Mouse (Mus musculus): ENCODE measurements at regions not wholly inside any gene's neighbourhood (a gene's known extent, or its start where the extent isn't known, plus 50 kb on each side); places are given as distances from the start of the nearest gene placed in this dataset.
A peak's percentile ranks its signal among the peaks of the same experiment; 100 is the strongest.

DNA sequence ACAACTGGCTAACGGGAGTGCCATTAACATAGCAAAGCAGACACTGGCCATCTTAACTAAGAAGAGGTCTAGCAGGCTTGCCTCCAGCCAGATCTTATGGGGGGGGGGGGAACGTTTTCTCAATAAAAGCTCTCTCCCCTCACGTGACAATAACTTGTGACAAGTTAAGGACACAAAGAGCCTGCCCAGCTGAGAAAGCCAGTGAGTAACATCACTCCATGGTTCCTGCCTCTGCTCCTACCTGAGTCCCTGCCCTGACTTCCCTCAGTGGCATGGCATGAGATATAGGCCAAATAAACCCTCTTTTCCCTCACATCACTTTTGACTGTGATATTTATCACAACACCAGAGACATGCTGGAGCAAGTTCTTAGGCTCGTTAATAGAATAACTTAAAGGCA is 113.8 kb downstream of the Rchy1 start:
- no peak overlapping the region for H3K4me3 ChIP-seq (ENCODE audit: insufficient read depth, poor library complexity, severe bottlenecking)
- H3K36me3 ChIP-seq (ENCODE audit: control insufficient read depth, insufficient read depth) = no peaks in the 10 kb centered on the region
- no peak overlapping the region for H3ac ChIP-seq (ENCODE audit: control insufficient read depth, insufficient read length, low read depth)
- TF ChIP-seq MYOD1 (IDR thresholded peaks at IDR 0.05; ENCODE audit: control insufficient read depth, insufficient read length, low read depth) (no peak), USF1 (IDR thresholded peaks at IDR 0.05; ENCODE audit: low read depth) (no peak), FOSL1 (IDR thresholded peaks at IDR 0.05; ENCODE audit: insufficient read depth, low read length, poor library complexity, severe bottlenecking) (no peak), CTCF (IDR thresholded peaks at IDR 0.05; ENCODE audit: control insufficient read depth, insufficient read depth, insufficient read length) (no peak), MAX (IDR thresholded peaks at IDR 0.05) (no peak), CEBPB (IDR thresholded peaks at IDR 0.05; ENCODE audit: low read depth) (no peak), MYOG (IDR thresholded peaks at IDR 0.05; ENCODE audit: control insufficient read depth, extremely low read depth, insufficient read length) (no peak)
- H3K79me3 ChIP-seq (ENCODE audit: low read depth) = no peaks in the 10 kb centered on the region
- H3K79me2 ChIP-seq (ENCODE audit: control insufficient read depth, insufficient read depth) = no peaks in the 10 kb centered on the region
- no peaks in the 10 kb centered on the region for H3K27me3 ChIP-seq (ENCODE audit: control insufficient read depth, insufficient read depth, insufficient read length)

DNA sequence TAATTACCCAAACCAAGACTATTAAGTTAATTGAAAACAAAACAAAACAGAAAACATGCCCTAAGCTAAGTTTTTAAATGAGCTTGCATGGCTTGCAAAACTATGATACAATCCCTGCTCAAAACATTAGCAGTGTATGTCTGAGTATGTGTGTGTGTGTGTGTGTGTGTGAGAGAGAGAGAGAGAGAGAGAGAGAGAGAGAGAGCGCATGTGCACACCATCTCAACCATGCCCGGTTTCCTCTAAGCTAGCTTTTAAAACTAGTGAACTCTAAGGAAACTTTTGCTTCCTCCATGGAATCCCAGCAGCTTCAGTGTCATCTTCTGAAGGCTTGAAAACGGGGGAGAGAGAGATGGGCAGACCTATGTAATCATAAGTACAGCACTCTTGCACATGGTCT is 114.3 kb downstream of the Rchy1 start:
- no peaks in the 10 kb centered on the region for H3K79me3 ChIP-seq (ENCODE audit: low read depth)
- no peaks in the 10 kb centered on the region for H3K36me3 ChIP-seq (ENCODE audit: control insufficient read depth, insufficient read depth)
- TF ChIP-seq CEBPB (IDR thresholded peaks at IDR 0.05; ENCODE audit: low read depth) = no peak
- TF ChIP-seq MYOG (IDR thresholded peaks at IDR 0.05; ENCODE audit: control insufficient read depth, extremely low read depth, insufficient read length) = no peak
- TF ChIP-seq MAX (IDR thresholded peaks at IDR 0.05) = no peak
- no peak for TF ChIP-seq USF1 (IDR thresholded peaks at IDR 0.05; ENCODE audit: low read depth)
- no peak for TF ChIP-seq CTCF (IDR thresholded peaks at IDR 0.05; ENCODE audit: control insufficient read depth, insufficient read depth, insufficient read length)
- no peak for TF ChIP-seq MYOD1 (IDR thresholded peaks at IDR 0.05; ENCODE audit: control insufficient read depth, insufficient read length, low read depth)
- TF ChIP-seq FOSL1 (IDR thresholded peaks at IDR 0.05; ENCODE audit: insufficient read depth, low read length, poor library complexity, severe bottlenecking) = no peak
- H3K4me3 ChIP-seq (ENCODE audit: insufficient read depth, poor library complexity, severe bottlenecking) = no peak overlapping the region
- H3ac ChIP-seq (ENCODE audit: control insufficient read depth, insufficient read length, low read depth) = no peak overlapping the region
- H3K27me3 ChIP-seq (ENCODE audit: control insufficient read depth, insufficient read depth, insufficient read length) = no peaks in the 10 kb centered on the region
- H3K79me2 ChIP-seq (ENCODE audit: control insufficient read depth, insufficient read depth) = no peaks in the 10 kb centered on the region

DNA sequence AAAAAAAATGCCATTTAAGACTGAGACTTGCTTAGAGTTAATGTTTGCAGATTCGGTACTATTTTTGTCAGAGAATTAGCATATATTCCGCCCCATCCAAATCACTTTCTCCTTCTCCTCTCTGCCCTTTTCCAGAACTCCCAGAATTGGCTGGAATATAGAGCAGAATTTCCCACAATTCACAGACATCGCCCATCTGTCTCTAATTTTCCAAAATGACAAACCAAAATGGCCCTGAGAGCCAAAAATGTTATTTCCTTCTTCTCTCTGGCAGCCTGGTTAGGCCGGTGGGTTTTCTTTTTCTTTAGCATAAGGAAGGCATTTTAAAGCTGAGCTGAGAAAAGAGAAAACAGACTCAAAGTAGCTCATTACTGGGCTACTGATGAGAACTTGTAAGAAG is 119.8 kb downstream of the Rchy1 start:
- H3K79me2 ChIP-seq (ENCODE audit: control insufficient read depth, insufficient read depth) = no peaks in the 10 kb centered on the region
- no peak for TF ChIP-seq MAX (IDR thresholded peaks at IDR 0.05)
- no peak for TF ChIP-seq MYOD1 (IDR thresholded peaks at IDR 0.05; ENCODE audit: control insufficient read depth, insufficient read length, low read depth)
- no peak for TF ChIP-seq FOSL1 (IDR thresholded peaks at IDR 0.05; ENCODE audit: insufficient read depth, low read length, poor library complexity, severe bottlenecking)
- TF ChIP-seq USF1 (IDR thresholded peaks at IDR 0.05; ENCODE audit: low read depth) = no peak
- TF ChIP-seq MYOG (IDR thresholded peaks at IDR 0.05; ENCODE audit: control insufficient read depth, extremely low read depth, insufficient read length) = no peak
- TF ChIP-seq CTCF (IDR thresholded peaks at IDR 0.05; ENCODE audit: control insufficient read depth, insufficient read depth, insufficient read length) = no peak
- TF ChIP-seq CEBPB (IDR thresholded peaks at IDR 0.05; ENCODE audit: low read depth) = no peak
- no peaks in the 10 kb centered on the region for H3K27me3 ChIP-seq (ENCODE audit: control insufficient read depth, insufficient read depth, insufficient read length)
- H3K36me3 ChIP-seq (ENCODE audit: control insufficient read depth, insufficient read depth) = no peaks in the 10 kb centered on the region
- H3K79me3 ChIP-seq (ENCODE audit: low read depth) = no peaks in the 10 kb centered on the region
- H3K4me3 ChIP-seq (ENCODE audit: insufficient read depth, poor library complexity, severe bottlenecking) = no peak overlapping the region
- no peak overlapping the region for H3ac ChIP-seq (ENCODE audit: control insufficient read depth, insufficient read length, low read depth)

DNA sequence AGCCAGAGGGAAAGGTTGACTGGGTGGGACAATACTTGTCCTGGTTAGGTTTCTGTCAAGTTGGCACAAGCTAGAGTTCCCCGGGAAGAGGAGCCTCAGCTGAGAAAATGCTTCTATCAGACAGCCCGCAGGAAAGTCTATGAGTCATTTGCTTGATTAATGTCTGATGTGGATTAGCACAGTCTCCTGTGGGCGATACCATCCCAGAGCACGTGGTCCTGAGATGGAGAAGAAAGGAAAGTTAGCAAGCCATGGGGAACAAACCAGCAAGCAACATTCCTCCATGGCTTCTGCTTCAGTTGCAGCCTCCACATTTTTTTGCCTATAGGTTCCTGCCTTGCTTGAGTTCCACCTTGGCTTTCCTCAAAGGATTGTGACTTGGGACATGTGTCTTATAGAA is 121.8 kb downstream of the Rchy1 start:
- Histone ChIP-seq H3K4me3 (ENCODE audit: insufficient read depth, poor library complexity, severe bottlenecking) (no peak overlapping the region), H3K79me3 (ENCODE audit: low read depth) (no peaks in the 10 kb centered on the region), H3K27me3 (ENCODE audit: control insufficient read depth, insufficient read depth, insufficient read length) (no peaks in the 10 kb centered on the region), H3ac (ENCODE audit: control insufficient read depth, insufficient read length, low read depth) (no peak overlapping the region), H3K36me3 (ENCODE audit: control insufficient read depth, insufficient read depth) (no peaks in the 10 kb centered on the region), H3K79me2 (ENCODE audit: control insufficient read depth, insufficient read depth) (no peaks in the 10 kb centered on the region)
- peak; percentile 28 for TF ChIP-seq USF1 (IDR thresholded peaks at IDR 0.05; ENCODE audit: low read depth)
- no peak for TF ChIP-seq CTCF (IDR thresholded peaks at IDR 0.05; ENCODE audit: control insufficient read depth, insufficient read depth, insufficient read length)

DNA sequence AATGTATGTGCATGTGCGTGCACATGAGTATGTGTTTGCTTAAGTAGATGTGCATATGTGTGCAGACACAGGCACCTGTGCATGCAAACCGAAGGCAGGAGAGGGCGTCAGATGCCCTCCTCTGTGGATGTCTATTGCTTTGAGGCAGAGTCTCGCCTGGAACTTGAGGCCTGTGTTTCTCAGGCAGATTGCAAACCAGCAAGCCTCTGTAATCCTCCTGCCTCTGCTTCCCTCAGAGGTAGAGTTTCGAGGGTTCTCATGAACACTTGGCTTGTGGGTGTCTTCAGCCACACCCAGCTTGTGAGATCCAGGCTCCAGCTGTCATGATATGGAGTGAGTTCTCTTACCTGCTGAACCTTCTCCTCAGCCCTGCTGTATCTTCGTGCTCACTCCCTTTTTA is 134.4 kb downstream of the Rchy1 start:
- H3K27me3 ChIP-seq (ENCODE audit: control insufficient read depth, insufficient read depth, insufficient read length) = no peaks in the 10 kb centered on the region
- no peak overlapping the region for H3ac ChIP-seq (ENCODE audit: control insufficient read depth, insufficient read length, low read depth)
- no peaks in the 10 kb centered on the region for H3K79me3 ChIP-seq (ENCODE audit: low read depth)
- TF ChIP-seq FOSL1 (IDR thresholded peaks at IDR 0.05; ENCODE audit: insufficient read depth, low read length, poor library complexity, severe bottlenecking) = no peak
- TF ChIP-seq MYOG (IDR thresholded peaks at IDR 0.05; ENCODE audit: control insufficient read depth, extremely low read depth, insufficient read length) = no peak
- TF ChIP-seq CEBPB (IDR thresholded peaks at IDR 0.05; ENCODE audit: low read depth) = no peak
- no peak for TF ChIP-seq CTCF (IDR thresholded peaks at IDR 0.05; ENCODE audit: control insufficient read depth, insufficient read depth, insufficient read length)
- no peak for TF ChIP-seq MAX (IDR thresholded peaks at IDR 0.05)
- no peak for TF ChIP-seq USF1 (IDR thresholded peaks at IDR 0.05; ENCODE audit: low read depth)
- TF ChIP-seq MYOD1 (IDR thresholded peaks at IDR 0.05; ENCODE audit: control insufficient read depth, insufficient read length, low read depth) = no peak
- H3K79me2 ChIP-seq (ENCODE audit: control insufficient read depth, insufficient read depth) = no peaks in the 10 kb centered on the region
- no peak overlapping the region for H3K4me3 ChIP-seq (ENCODE audit: insufficient read depth, poor library complexity, severe bottlenecking)
- no peaks in the 10 kb centered on the region for H3K36me3 ChIP-seq (ENCODE audit: control insufficient read depth, insufficient read depth)

DNA sequence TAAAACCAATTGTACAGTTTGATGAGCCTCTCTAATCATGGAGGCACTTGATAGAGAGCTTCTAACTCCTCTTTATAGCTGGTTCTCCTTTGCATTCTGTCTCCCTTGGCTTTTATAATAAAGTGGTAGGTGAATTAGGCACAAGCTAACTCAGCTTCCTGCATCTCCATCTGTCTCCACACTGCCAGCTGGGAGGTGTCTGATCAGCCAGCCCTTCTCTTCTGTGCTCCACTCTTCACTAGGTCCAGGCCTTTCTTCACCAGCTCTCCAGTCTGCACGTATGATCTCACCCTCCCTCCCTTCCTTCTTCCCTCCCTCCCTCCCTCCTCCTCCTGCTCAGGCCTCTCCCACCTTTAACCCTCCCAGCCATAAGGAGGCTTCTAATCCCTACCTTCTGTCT is 136.2 kb downstream of the Rchy1 start:
- no peak overlapping the region for H3K4me3 ChIP-seq (ENCODE audit: insufficient read depth, poor library complexity, severe bottlenecking)

More for the DNA sequence above, 136.2 kb downstream of the Rchy1 start:
- Histone ChIP-seq H3K36me3 (ENCODE audit: control insufficient read depth, insufficient read depth) (no peaks in the 10 kb centered on the region), H3K79me3 (ENCODE audit: low read depth) (no peaks in the 10 kb centered on the region), H3K27me3 (ENCODE audit: control insufficient read depth, insufficient read depth, insufficient read length) (no peaks in the 10 kb centered on the region), H3K79me2 (ENCODE audit: control insufficient read depth, insufficient read depth) (no peaks in the 10 kb centered on the region), H3ac (ENCODE audit: control insufficient read depth, insufficient read length, low read depth) (no peak overlapping the region)
- no peak for TF ChIP-seq MYOG (IDR thresholded peaks at IDR 0.05; ENCODE audit: control insufficient read depth, extremely low read depth, insufficient read length)
- TF ChIP-seq USF1 (IDR thresholded peaks at IDR 0.05; ENCODE audit: low read depth) = no peak
- TF ChIP-seq MAX (IDR thresholded peaks at IDR 0.05) = no peak
- no peak for TF ChIP-seq FOSL1 (IDR thresholded peaks at IDR 0.05; ENCODE audit: insufficient read depth, low read length, poor library complexity, severe bottlenecking)
- no peak for TF ChIP-seq CTCF (IDR thresholded peaks at IDR 0.05; ENCODE audit: control insufficient read depth, insufficient read depth, insufficient read length)
- no peak for TF ChIP-seq MYOD1 (IDR thresholded peaks at IDR 0.05; ENCODE audit: control insufficient read depth, insufficient read length, low read depth)
- no peak for TF ChIP-seq CEBPB (IDR thresholded peaks at IDR 0.05; ENCODE audit: low read depth)

Measured in C2C12 (cell line).